Mouse (Mus musculus) liver, embryonic 16.5 days (tissue): ENCODE measurements around the gene Mrps33. TPM values are rescaled to one million over a fixed set of nuclear protein-coding genes. Genes with fewer than 3 reads are reported as not detected.

Source experiments
- polyA plus RNA-seq: library from polyadenylated mRNA; unstranded; fragments of >200 nt; fragmentation: Nextera tagmentation; extraction: Ambion mirVana; gene quantifications from 2 replicates; pipeline ENCODE4 v1.2.1, GENCODE M21; 2015

Gene Mrps33
- polyA plus RNA-seq, 1 experiment from 2014 or later, result 53.8 TPM

Other genes with a start within 250 kb of the Mrps33 start
- gene Adck2, start 237.1 kb downstream of the Mrps33 start, polyA plus RNA-seq, result 10.7 and 11.9 TPM in 2 replicates
- gene Gm42420, start 225.2 kb downstream of the Mrps33 start, polyA plus RNA-seq, result 1.4 TPM in 2 replicates
- gene Ndufb2, start 218.4 kb downstream of the Mrps33 start, polyA plus RNA-seq, result 195 and 209 TPM in 2 replicates
- gene Braf, start 85.5 kb downstream of the Mrps33 start, polyA plus RNA-seq, result 5.6 TPM in 2 replicates
- not detected in 2 replicates for gene Tmem178b, start 62.3 kb upstream of the Mrps33 start, polyA plus RNA-seq